Mouse (Mus musculus) splenic B cell, adult 2 months (primary cell): ENCODE measurements around the gene Slain1.

Source experiments
- DNase-seq: peaks from one replicate; pipeline ENCODE4 v3.0.0-alpha.2; 2011; ENCODE audit warnings: low read depth, low spot score
- H3K27me3 ChIP-seq: 2 replicates; pipeline ENCODE4 v1.6.1; 2012; ENCODE audit warnings: mild to moderate bottlenecking, low read length, moderate library complexity, mixed read lengths; ENCODE audit not compliant: control insufficient read depth, poor library complexity, insufficient read depth, severe bottlenecking
- H3K36me3 ChIP-seq: 2 replicates; pipeline ENCODE4 v1.6.1; 2012; ENCODE audit warnings: mild to moderate bottlenecking, low read length, moderate library complexity, mixed read lengths; ENCODE audit not compliant: control insufficient read depth, poor library complexity, insufficient read depth, severe bottlenecking

Gene Slain1

DNA sequence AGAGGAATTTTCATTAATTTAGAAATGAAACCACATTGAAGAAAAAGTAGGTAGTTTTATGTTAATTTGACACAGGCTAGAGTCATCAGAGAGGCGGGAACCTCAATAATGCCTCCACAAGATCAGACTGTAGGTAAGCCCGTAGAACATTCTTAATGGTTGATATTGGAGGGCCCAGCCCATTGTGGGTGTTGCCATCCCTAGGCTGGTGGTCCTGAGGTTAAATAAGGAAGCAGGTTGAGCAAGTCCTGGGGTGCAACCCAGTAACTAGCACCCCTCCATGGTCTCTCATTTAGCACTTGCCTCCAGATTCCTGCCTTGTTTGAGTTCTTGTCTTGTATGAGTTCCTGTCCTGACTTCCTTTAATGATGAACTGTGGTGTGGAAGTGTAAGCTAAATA lies 1.5 kb downstream of the Slain1 start:
- Histone ChIP-seq H3K27me3 (no peaks in the 10 kb centered on the region), H3K36me3 (no peaks in the 10 kb centered on the region)
- peak; percentile 11 for DNase-seq

DNA sequence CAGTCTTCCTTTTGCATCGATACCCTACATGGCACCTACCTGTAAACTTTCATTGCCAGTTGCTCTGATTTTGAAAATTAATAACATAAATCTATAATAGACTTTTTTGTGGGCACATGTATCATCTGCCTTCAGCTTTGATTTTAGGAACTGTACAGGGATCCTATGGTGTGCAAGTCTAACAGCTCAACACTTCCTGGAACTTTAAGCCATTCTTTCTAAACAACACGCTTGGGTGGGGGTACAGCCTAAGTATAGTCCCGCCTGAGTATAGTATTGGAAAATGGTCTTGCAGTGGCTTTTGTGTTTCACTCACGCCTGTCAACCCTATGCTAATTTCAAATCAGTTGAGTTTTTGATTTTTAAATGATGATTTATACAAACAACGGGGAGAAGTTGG lies 2.5 kb downstream of the Slain1 start:
- no peak for DNase-seq
- Histone ChIP-seq H3K36me3 (no peaks in the 10 kb centered on the region), H3K27me3 (no peaks in the 10 kb centered on the region)

- Histone ChIP-seq H3K27me3 (no peaks in the 10 kb centered on the region), H3K36me3 (0 out of 2 replicates have a peak, but pooled peaks cover 2% of the 10 kb centered on the region)
- DNase-seq: peak; percentile 41
Observed at GRCm38 (mm10) chr14:103653800-103654199, 3.8 kb downstream of the Slain1 start.

- no peaks in the 10 kb centered on the region for H3K27me3 ChIP-seq
- no peak for DNase-seq
Observed at GRCm38 (mm10) chr14:103655448-103655847, 5.4 kb downstream of the Slain1 start.

DNA sequence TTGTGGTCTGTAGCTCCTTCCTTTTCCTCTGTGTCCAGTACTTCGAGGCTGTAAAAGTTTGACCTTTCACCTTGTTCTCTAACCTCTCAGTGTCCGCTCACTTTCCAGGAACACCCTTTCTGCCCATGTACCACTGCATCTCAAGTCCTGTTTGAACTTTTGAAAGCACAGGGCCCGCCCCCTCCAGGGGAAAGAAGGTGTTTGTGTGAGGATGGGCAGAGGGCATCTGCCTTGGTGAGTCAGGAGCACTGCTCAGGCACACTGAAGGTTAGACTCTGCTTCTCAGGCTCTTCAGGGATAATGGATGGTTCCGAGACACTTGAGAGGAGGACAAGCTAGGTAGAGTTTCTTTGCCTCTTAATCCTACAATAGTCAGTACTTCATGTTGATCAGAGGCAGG lies 7.8 kb downstream of the Slain1 start:
- no peaks in the 10 kb centered on the region for H3K27me3 ChIP-seq

More at GRCm38 (mm10) chr14:103655448-103655847, 5.4 kb downstream of the Slain1 start:
- 0 out of 2 replicates have a peak, but pooled peaks cover 2% of the 10 kb centered on the region for H3K36me3 ChIP-seq

GRCm38 (mm10) chr14:103663026-103663425 lies 13.0 kb downstream of the Slain1 start:
- peak; percentile 36 for DNase-seq
- Histone ChIP-seq H3K36me3 (0 out of 2 replicates have a peak, but pooled peaks cover 2% of the 10 kb centered on the region), H3K27me3 (no peaks in the 10 kb centered on the region)

More for the DNA sequence above, 7.8 kb downstream of the Slain1 start:
- H3K36me3 ChIP-seq: 0 out of 2 replicates have a peak, but pooled peaks cover 2% of the 10 kb centered on the region
- DNase-seq: no peak

DNA sequence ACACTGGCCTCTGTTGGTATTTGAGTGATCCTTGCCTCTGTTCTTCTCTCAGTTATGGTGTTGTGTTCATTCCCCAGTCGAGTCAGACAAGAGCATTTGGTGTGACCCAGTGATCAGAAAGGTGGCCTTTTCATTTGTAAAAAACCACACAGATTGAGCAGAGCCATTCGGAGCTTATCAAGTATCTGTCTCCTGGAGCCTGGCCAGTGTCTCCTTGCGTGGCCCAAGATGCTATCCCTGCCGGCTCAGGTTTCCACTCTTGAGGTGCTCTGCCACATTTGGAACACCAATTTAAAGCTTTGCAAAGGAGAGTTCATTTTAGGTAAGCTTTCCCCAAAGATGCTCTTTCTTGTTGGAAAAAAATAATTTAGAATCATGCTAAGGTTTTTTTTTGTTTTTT lies 14.4 kb downstream of the Slain1 start:
- no peak for DNase-seq
- H3K36me3 ChIP-seq: 0 out of 2 replicates have a peak, but pooled peaks cover 2% of the 10 kb centered on the region
- no peaks in the 10 kb centered on the region for H3K27me3 ChIP-seq

DNA sequence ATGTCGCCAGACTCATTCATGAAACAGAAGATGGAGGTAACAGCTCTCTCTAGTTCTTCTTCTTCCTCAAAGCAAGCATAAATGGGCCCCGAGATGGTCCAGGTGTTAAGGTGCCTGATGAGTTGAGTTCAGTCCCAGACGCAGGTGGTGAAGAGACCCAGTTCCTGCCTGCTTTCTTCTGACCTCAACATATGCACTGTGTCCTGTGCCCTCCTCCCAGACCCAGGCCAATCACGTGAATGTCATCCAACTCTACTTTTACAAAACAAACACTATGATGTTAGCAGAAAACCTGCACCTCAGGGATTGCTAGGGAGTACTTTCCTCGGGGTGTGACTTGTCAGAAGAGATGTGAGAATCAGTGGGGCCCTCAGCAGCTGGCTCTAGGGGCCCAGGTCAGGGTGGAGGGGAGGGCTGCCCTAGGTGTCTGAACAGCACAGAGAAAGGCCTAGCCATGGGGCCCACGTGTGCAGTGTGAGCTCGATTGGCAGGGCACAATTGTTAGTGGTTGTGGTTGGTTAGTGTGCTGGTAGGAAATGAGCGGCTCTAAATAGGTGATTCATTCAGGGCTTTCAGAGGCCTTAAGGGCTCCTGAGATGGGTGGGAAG lies 16.4 kb downstream of the Slain1 start:
- Histone ChIP-seq H3K27me3 (no peaks in the 10 kb centered on the region), H3K36me3 (0 out of 2 replicates have a peak, but pooled peaks cover 2% of the 10 kb centered on the region)
- no peak for DNase-seq

DNA sequence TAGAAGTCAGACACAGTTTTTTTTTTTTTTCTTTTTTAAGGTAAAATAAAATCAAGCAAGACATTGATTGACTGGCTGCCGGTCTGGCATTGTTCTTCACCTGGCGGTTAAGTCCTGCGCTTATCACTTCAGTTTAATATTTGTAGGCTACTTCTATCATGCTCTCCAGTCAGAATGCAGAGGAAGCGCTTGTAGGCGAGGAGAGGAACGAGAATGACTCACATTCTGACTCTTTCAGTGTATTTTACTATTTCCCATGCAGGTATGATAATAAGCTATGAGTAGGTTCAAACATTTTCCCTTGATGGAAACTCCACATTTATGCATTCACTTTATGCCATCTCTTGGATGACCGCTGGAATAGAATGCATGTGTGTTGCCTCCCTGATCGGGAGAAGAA lies 17.0 kb downstream of the Slain1 start:
- no peak for DNase-seq
- H3K27me3 ChIP-seq: no peaks in the 10 kb centered on the region
- 0 out of 2 replicates have a peak, but pooled peaks cover 2% of the 10 kb centered on the region for H3K36me3 ChIP-seq

DNA sequence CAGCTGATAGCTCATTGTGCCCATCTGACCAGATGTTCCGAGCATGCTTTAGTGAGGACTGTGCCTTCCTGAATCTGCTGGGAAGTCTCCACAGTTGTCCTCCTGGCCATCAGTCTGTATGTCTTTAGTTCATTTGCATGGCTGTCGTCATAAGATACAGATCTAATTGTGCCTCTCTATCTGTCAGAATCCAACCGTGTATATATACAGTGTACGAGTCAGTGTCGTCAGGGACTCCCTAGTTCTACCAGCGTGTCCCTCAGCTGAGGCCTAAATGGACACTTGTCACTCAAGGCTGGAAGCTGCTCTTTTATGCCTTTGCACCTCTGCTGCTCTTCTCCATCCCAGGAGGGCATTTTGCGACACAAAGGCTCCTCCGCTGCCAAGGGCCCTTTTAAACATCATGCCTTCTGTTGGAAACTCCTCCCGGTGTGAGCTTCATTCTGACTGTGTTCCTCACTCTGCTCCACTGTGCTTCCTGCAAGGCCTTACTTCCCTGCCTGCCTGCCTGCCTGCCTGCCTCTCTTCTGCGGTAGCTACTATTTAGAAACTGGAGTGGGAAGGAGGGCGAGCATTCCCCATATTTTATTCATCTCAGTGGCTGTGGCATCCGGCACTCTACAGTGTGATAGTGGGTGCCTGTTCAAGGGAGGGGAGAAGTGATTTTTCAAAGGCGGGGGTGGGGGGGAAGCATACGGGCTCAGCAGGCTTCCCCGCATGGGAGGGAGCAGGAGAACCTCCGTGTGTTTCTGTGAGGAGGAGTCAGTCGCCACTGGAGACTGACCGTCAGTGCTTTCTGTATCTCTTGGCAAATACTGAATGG lies 29.6 kb downstream of the Slain1 start:
- Histone ChIP-seq H3K36me3 (peaks cover 2% of the 10 kb centered on the region; the same call in 1 of the 2 replicates), H3K27me3 (no peaks in the 10 kb centered on the region)
- no peak for DNase-seq

DNA sequence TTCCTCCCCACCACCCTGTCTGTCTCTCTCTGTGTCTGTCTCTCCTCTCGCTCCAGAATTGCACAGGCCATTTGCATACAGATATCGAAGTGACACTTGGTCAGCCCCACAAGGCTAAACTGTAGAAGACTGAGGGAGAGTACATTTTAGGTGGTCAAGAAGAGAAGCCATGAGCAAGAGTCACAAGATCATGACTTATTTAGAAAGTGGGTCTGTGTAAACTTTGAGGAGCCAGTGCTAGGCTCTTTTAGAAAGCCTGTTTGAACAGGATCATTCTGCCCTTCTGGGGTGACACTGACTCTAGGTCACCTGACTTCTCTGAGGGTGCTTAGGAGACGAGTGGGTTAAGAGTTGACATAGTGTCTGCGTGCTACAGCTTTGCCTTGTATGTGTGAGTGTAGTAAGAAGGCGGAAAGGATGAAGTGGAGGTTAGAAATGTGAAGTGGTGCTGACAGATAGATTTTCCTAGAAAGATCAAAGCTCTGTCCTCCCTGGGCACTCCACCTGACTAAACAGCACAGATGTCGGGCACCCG lies 30.3 kb downstream of the Slain1 start:
- Histone ChIP-seq H3K36me3 (peaks cover 2% of the 10 kb centered on the region; the same call in 1 of the 2 replicates), H3K27me3 (no peaks in the 10 kb centered on the region)
- no peak for DNase-seq

- Histone ChIP-seq H3K36me3 (peaks cover 8% of the 10 kb centered on the region), H3K27me3 (no peaks in the 10 kb centered on the region)
- no peak for DNase-seq
Observed at GRCm38 (mm10) chr14:103682633-103683390, 32.8 kb downstream of the Slain1 start.

DNA sequence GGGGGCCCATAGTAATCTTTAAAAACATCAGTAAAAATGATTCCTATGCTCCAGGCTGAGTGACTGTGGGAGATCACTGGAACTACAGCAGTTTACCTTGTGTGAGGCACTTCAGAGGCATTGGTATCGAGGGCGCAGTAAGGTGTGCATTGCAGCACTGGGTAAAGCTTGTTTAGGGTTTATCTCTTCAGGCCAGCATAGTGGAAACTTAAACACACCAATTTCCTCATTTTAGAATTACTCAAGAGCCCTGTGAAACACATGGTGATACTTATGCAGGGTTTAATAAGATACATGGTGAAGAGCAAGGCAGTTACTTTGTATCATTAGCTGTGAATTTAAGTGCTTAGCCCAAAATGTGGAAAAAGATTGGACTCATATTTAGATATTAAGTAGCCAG lies 37.0 kb downstream of the Slain1 start:
- peaks cover 14% of the 10 kb centered on the region for H3K36me3 ChIP-seq
- H3K27me3 ChIP-seq: no peaks in the 10 kb centered on the region
- no peak for DNase-seq

DNA sequence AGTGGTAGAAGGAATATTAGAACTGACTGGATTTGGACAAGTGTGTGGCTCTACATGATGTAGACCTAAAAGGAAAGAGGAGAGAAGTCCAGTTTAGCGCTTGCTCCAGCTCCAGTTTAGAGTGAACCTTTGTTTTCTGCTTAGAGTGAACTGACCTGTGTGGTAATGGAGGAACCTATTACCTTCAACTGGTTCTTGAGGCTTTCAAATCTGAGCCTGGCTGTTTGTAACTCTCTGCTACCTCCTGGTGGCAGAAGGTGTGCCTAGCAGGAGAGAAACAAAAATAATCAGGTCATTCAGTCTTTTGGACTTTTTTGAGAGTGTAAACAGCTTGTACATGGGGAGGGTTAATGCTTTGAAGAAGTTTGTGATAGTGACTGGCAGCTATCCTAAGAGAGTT lies 44.3 kb downstream of the Slain1 start:
- DNase-seq: peak; percentile 79
- peaks cover 9% of the 10 kb centered on the region for H3K36me3 ChIP-seq
- no peaks in the 10 kb centered on the region for H3K27me3 ChIP-seq
